Mouse (Mus musculus): ENCODE results near the gene Rnasel. TPM values are rescaled to one million over a fixed set of nuclear protein-coding genes. Genes with fewer than 3 reads are reported as not detected.
"Not testable (repeated sequence)": the region's sequence is repeated elsewhere in the genome, so short reads cannot be mapped to it uniquely, and the experiment has no call there.

Gene Rnasel
- polyA plus RNA-seq, 1 experiment from 2014 or later, result 15.3 TPM

- H3K4me1 ChIP-seq, result peaks cover 9% of the 10 kb centered on the region; the same call in 1 of the 2 replicates
- WGBS, result 46% methylated on average over 6 of the region's 6 CpGs
- H3K4me2 ChIP-seq (replicated peaks), result peak overlapping the region; percentile 54
Observed at GRCm38 (mm10) chr1:153750054-153750453, 828 bp downstream of the Rnasel start.

GRCm38 (mm10) chr1:153751763-153752301, 2.6 kb downstream of the Rnasel start:
- Histone ChIP-seq H3K36me3 (peaks cover 3% of the 10 kb centered on the region; the same call in 1 of the 2 replicates), H3K4me1 (peaks cover 9% of the 10 kb centered on the region; the same call in 1 of the 2 replicates), H3K9ac (no peak overlapping the region), H3K27ac (no peak overlapping the region), H3K9me3 (no peaks in the 10 kb centered on the region), H3K27me3 (no peaks in the 10 kb centered on the region), H3K4me2 (replicated peaks) (peak overlapping the region; percentile 35), H3K4me3 (0 out of 2 replicates have a peak overlapping the region, but pooled peaks have one; percentile 6)
- 48% methylated on average over 13 of the region's 13 CpGs for WGBS
- ATAC-seq (ENCODE audit: insufficient number of reproducible peaks, insufficient read depth, low FRiP score, low TSS enrichment), result no peak

More at GRCm38 (mm10) chr1:153750054-153750453, 828 bp downstream of the Rnasel start:
- H3K9ac ChIP-seq, result peak overlapping the region; percentile 61; the same call in 1 of the 2 replicates
- peak overlapping the region; percentile 36; the same call in 1 of the 2 replicates for H3K27ac ChIP-seq
- peak overlapping the region; percentile 39 for H3K4me3 ChIP-seq
- H3K36me3 ChIP-seq, result no peaks in the 10 kb centered on the region; the same call in 1 of the 2 replicates
- H3K9me3 ChIP-seq, result no peaks in the 10 kb centered on the region
- no peak for ATAC-seq (ENCODE audit: insufficient number of reproducible peaks, insufficient read depth, low FRiP score, low TSS enrichment)
- no peaks in the 10 kb centered on the region for H3K27me3 ChIP-seq

GRCm38 (mm10) chr1:153752521-153752920, 3.3 kb downstream of the Rnasel start:
- 91% methylated on average over 6 of the region's 6 CpGs for WGBS
- Histone ChIP-seq H3K4me3 (no peak overlapping the region), H3K4me2 (replicated peaks) (no peak overlapping the region; the same call in 1 of the 2 replicates), H3K27me3 (no peaks in the 10 kb centered on the region), H3K9ac (no peak overlapping the region), H3K9me3 (no peaks in the 10 kb centered on the region), H3K36me3 (peaks cover 3% of the 10 kb centered on the region; the same call in 1 of the 2 replicates), H3K4me1 (peaks cover 9% of the 10 kb centered on the region; the same call in 1 of the 2 replicates), H3K27ac (no peak overlapping the region)
- no peak for ATAC-seq (ENCODE audit: insufficient number of reproducible peaks, insufficient read depth, low FRiP score, low TSS enrichment)

- 80% methylated on average over 25 of the region's 25 CpGs for WGBS
- Histone ChIP-seq H3K36me3 (peaks cover 3% of the 10 kb centered on the region; the same call in 1 of the 2 replicates), H3K4me3 (no peak overlapping the region), H3K9me3 (no peaks in the 10 kb centered on the region), H3K9ac (no peak overlapping the region), H3K27me3 (no peaks in the 10 kb centered on the region), H3K4me1 (peaks cover 8% of the 10 kb centered on the region; the same call in 1 of the 2 replicates), H3K27ac (no peak overlapping the region), H3K4me2 (replicated peaks) (no peak overlapping the region)
- no peak for ATAC-seq (ENCODE audit: insufficient number of reproducible peaks, insufficient read depth, low FRiP score, low TSS enrichment)
Observed at GRCm38 (mm10) chr1:153753725-153754464, 4.7 kb downstream of the Rnasel start.

- no peaks in the 10 kb centered on the region for H3K4me1 ChIP-seq
- WGBS, result 84% methylated on average over 11 of the region's 11 CpGs
- no peak overlapping the region for H3K4me2 ChIP-seq (replicated peaks)
- no peaks in the 10 kb centered on the region for H3K9me3 ChIP-seq
- ATAC-seq (ENCODE audit: insufficient number of reproducible peaks, insufficient read depth, low FRiP score, low TSS enrichment), result no peak
- no peaks in the 10 kb centered on the region for H3K27me3 ChIP-seq
- H3K4me3 ChIP-seq, result no peak overlapping the region
- no peak overlapping the region for H3K9ac ChIP-seq
- no peak overlapping the region for H3K27ac ChIP-seq
- H3K36me3 ChIP-seq, result peaks cover 15% of the 10 kb centered on the region; the same call in 1 of the 2 replicates
Observed at GRCm38 (mm10) chr1:153764136-153764535, 14.9 kb downstream of the Rnasel start.

GRCm38 (mm10) chr1:153766298-153766697, 17.1 kb downstream of the Rnasel start:
- Histone ChIP-seq H3K9ac (no peak overlapping the region), H3K9me3 (no peaks in the 10 kb centered on the region), H3K27ac (no peak overlapping the region), H3K36me3 (peaks cover 4% of the 10 kb centered on the region; the same call in 1 of the 2 replicates), H3K4me1 (no peaks in the 10 kb centered on the region), H3K4me2 (replicated peaks) (no peak overlapping the region), H3K4me3 (no peak overlapping the region), H3K27me3 (no peaks in the 10 kb centered on the region)
- ATAC-seq (ENCODE audit: insufficient number of reproducible peaks, insufficient read depth, low FRiP score, low TSS enrichment), result no peak
- 46% methylated on average over 8 of the region's 8 CpGs for WGBS

GRCm38 (mm10) chr1:153767281-153767680, 18.1 kb downstream of the Rnasel start:
- Histone ChIP-seq H3K27ac (no peak overlapping the region), H3K27me3 (no peaks in the 10 kb centered on the region), H3K4me1 (no peaks in the 10 kb centered on the region), H3K9ac (no peak overlapping the region), H3K4me2 (replicated peaks) (no peak overlapping the region), H3K9me3 (no peaks in the 10 kb centered on the region), H3K4me3 (no peak overlapping the region), H3K36me3 (no peaks in the 10 kb centered on the region)
- WGBS, result 79% methylated on average over 1 of the region's 1 CpGs
- no peak for ATAC-seq (ENCODE audit: insufficient number of reproducible peaks, insufficient read depth, low FRiP score, low TSS enrichment)

- Histone ChIP-seq H3K9ac (no peak overlapping the region), H3K4me1 (no peaks in the 10 kb centered on the region), H3K9me3 (no peaks in the 10 kb centered on the region), H3K4me2 (replicated peaks) (no peak overlapping the region), H3K27me3 (no peaks in the 10 kb centered on the region), H3K36me3 (no peaks in the 10 kb centered on the region), H3K27ac (no peak overlapping the region), H3K4me3 (no peak overlapping the region)
- ATAC-seq (ENCODE audit: insufficient number of reproducible peaks, insufficient read depth, low FRiP score, low TSS enrichment), result no peak
- 81% methylated on average over 5 of the region's 5 CpGs for WGBS
Observed at GRCm38 (mm10) chr1:153768465-153768864, 19.2 kb downstream of the Rnasel start.

GRCm38 (mm10) chr1:153769571-153769970, 20.3 kb downstream of the Rnasel start:
- WGBS, result 63% methylated on average over 6 of the region's 6 CpGs
- not testable (repeated sequence) for H3K4me2 ChIP-seq (replicated peaks)

GRCm38 (mm10) chr1:153769998-153770775, 21.0 kb downstream of the Rnasel start:
- 78% methylated on average over 10 of the region's 10 CpGs for WGBS
- Histone ChIP-seq H3K9me3 (no peaks in the 10 kb centered on the region), H3K4me2 (replicated peaks) (no peak overlapping the region), H3K9ac (no peak overlapping the region), H3K36me3 (no peaks in the 10 kb centered on the region), H3K27me3 (no peaks in the 10 kb centered on the region), H3K27ac (no peak overlapping the region), H3K4me3 (no peak overlapping the region), H3K4me1 (no peaks in the 10 kb centered on the region)
- ATAC-seq (ENCODE audit: insufficient number of reproducible peaks, insufficient read depth, low FRiP score, low TSS enrichment), result no peak

More at GRCm38 (mm10) chr1:153769571-153769970, 20.3 kb downstream of the Rnasel start:
- H3K9me3 ChIP-seq; H3K4me3 ChIP-seq; ATAC-seq (ENCODE audit: insufficient number of reproducible peaks, insufficient read depth, low FRiP score, low TSS enrichment); H3K9ac ChIP-seq; H3K27me3 ChIP-seq; H3K4me1 ChIP-seq; H3K36me3 ChIP-seq; H3K27ac ChIP-seq: not testable (repeated sequence)

GRCm38 (mm10) chr1:153770776-153771167, 21.5 kb downstream of the Rnasel start:
- no peak for ATAC-seq (ENCODE audit: insufficient number of reproducible peaks, insufficient read depth, low FRiP score, low TSS enrichment)
- Histone ChIP-seq H3K4me2 (replicated peaks) (no peak overlapping the region), H3K36me3 (no peaks in the 10 kb centered on the region), H3K27ac (no peak overlapping the region), H3K9ac (no peak overlapping the region), H3K4me1 (no peaks in the 10 kb centered on the region), H3K9me3 (no peaks in the 10 kb centered on the region), H3K27me3 (no peaks in the 10 kb centered on the region), H3K4me3 (no peak overlapping the region)
- 89% methylated on average over 1 of the region's 1 CpGs for WGBS
